Mouse (Mus musculus) liver, embryonic 16.5 days (tissue): Measurements from ENCODE around the gene Matn1. TPM values are rescaled to one million over a fixed set of nuclear protein-coding genes. Genes with fewer than 3 reads are reported as not detected.

Experiments used
- ATAC-seq: fragments of 200-750 bp; cut with Nextera tagmentation; 2 replicates; pipeline ENCODE4 v1.8.0; 2017; ENCODE audit warnings: low read depth, mild to moderate bottlenecking, moderate number of reproducible peaks, moderate library complexity
- H3K27ac ChIP-seq: fragments of 300-500 bp; sonication (generic); 2 replicates; pipeline ENCODE4 v1.5.1; 2014; ENCODE audit warnings: mild to moderate bottlenecking, low read length
- H3K27me3 ChIP-seq: fragments of 300-500 bp; sonication (generic); 2 replicates; pipeline ENCODE4 v1.6.1; 2014; ENCODE audit warnings: low read depth, low read length, mixed read lengths; ENCODE audit not compliant: control insufficient read depth, insufficient read depth
- H3K36me3 ChIP-seq: fragments of 300-500 bp; sonication (generic); 2 replicates; pipeline ENCODE4 v1.6.1; 2014; ENCODE audit warnings: mild to moderate bottlenecking; ENCODE audit not compliant: control insufficient read depth, insufficient read depth
- H3K4me1 ChIP-seq: fragments of 300-500 bp; sonication (generic); 2 replicates; pipeline ENCODE4 v1.6.1; 2014; ENCODE audit warnings: low read depth, low read length, mixed read lengths; ENCODE audit not compliant: control insufficient read depth
- H3K4me2 ChIP-seq: fragments of 300-500 bp; sonication (generic); 2 replicates; pipeline ENCODE4 v1.6.1; 2014; ENCODE audit warnings: low read depth, low read length, mixed read lengths
- H3K4me3 ChIP-seq: fragments of 300-500 bp; sonication (generic); 2 replicates; pipeline ENCODE4 v1.5.1; 2014; ENCODE audit warnings: low read depth, mild to moderate bottlenecking, low read length
- H3K9ac ChIP-seq: fragments of 300-500 bp; sonication (generic); 2 replicates; pipeline ENCODE4 v1.6.1; 2014; ENCODE audit warnings: low read depth, low read length
- H3K9me3 ChIP-seq: fragments of 300-500 bp; sonication (generic); replicated peaks from 2 replicates; pipeline ENCODE4 v1.6.1; 2016; ENCODE audit warnings: low read length; ENCODE audit not compliant: control insufficient read depth
- WGBS: fragments of 180-500 bp; shearing (Covaris S2); extraction: QIAGEN DNeasy Blood & Tissue Kit; methylation state at CpG from one replicate; pipeline ENCODE4 v1.1.7; 2014; ENCODE audit not compliant: insufficient replicate concordance; 5-methylcytosine and 5-hydroxymethylcytosine counted together
- polyA plus RNA-seq: library from polyadenylated mRNA; unstranded; fragments of >200 nt; fragmentation: Nextera tagmentation; extraction: Ambion mirVana; gene quantifications from 2 replicates; pipeline ENCODE4 v1.2.1, GENCODE M21; 2015

Matn1 gene
- polyA plus RNA-seq, 1 experiment from 2014 or later, result 0.04 TPM

DNA sequence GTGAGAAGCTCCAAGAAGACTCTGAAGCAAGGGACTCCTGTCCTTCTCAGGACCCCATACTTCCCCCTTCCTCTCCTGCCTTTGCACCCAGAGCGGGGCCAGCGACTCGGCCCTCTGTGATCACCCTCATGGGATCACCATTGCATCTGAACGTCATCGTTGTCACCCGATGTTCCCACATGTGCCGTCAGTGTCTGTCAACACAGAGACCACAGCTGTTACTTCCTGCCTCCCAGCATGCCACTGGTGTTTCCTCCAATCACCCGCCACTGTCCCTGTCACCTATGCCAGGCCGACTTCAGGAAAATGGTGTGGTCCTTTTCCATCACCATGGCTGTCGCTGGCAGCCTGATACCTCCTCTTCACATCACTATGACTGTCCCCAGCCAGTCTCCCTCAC, 22.2 kb upstream of the Matn1 start:
- Histone ChIP-seq H3K36me3 (no peaks in the 10 kb centered on the region), H3K27me3 (no peaks in the 10 kb centered on the region), H3K4me1 (peaks cover 3% of the 10 kb centered on the region; the same call in 1 of the 2 replicates), H3K4me3 (no peak overlapping the region), H3K9ac (no peak overlapping the region), H3K4me2 (no peak overlapping the region), H3K9me3 (no peaks in the 10 kb centered on the region), H3K27ac (no peak overlapping the region)
- no peak for ATAC-seq
- 41% methylated on average over 10 of the region's 10 CpGs for WGBS

DNA sequence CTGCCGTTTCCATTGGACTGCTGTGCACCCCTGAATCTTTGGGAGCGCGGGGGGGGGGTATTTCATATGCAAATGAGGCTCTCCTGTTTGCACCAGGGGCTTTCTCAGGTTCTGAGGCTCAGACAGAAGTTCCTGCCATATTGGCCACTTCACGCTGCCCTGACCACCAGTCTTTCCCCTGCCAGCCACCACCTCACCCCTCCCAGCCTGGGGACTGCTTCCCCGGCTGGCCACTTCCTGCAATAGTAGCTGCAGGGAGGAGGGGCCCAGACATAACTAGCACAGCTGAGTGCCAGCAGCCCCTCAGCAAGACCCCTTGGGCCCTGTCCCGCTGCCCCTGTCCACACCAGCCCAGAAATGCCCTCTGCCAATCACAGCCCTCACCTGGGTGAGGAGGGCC, 17.9 kb upstream of the Matn1 start:
- peaks cover 1% of the 10 kb centered on the region; the same call in 1 of the 2 replicates for H3K4me1 ChIP-seq
- H3K36me3 ChIP-seq, result no peaks in the 10 kb centered on the region
- ATAC-seq, result no peak

DNA sequence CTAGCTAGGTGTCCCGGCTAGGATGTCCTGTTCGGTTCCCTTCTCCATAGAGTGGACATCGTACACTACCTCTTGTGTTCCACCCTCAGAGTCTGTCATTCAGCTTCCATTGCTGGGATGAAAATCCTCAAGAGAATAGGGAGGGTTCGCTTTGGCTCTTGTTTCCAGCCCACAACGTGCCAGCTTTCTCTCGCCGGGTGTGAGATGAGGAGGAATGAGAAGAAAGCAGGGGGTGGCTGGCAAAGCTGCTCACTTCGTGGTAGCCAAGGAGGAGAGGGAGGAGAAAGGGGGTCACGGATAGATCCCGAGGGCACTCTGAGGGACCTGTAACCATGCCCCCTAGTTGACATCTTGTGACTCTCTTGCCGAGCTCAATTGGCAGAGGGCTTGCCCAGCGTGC, 16.4 kb upstream of the Matn1 start:
- H3K27me3 ChIP-seq, result no peaks in the 10 kb centered on the region
- ATAC-seq, result no peak
- no peaks in the 10 kb centered on the region for H3K36me3 ChIP-seq
- H3K9ac ChIP-seq, result no peak overlapping the region
- H3K9me3 ChIP-seq, result no peaks in the 10 kb centered on the region
- no peaks in the 10 kb centered on the region for H3K4me1 ChIP-seq
- no peak overlapping the region for H3K4me2 ChIP-seq
- WGBS, result 69% methylated on average over 12 of the region's 12 CpGs
- no peak overlapping the region for H3K27ac ChIP-seq
- no peak overlapping the region for H3K4me3 ChIP-seq

More for the DNA sequence above, 17.9 kb upstream of the Matn1 start:
- H3K4me2 ChIP-seq, result no peak overlapping the region
- H3K27ac ChIP-seq, result no peak overlapping the region
- no peaks in the 10 kb centered on the region for H3K9me3 ChIP-seq
- no peaks in the 10 kb centered on the region for H3K27me3 ChIP-seq
- 53% methylated on average over 6 of the region's 6 CpGs for WGBS
- H3K4me3 ChIP-seq, result no peak overlapping the region
- no peak overlapping the region for H3K9ac ChIP-seq

DNA sequence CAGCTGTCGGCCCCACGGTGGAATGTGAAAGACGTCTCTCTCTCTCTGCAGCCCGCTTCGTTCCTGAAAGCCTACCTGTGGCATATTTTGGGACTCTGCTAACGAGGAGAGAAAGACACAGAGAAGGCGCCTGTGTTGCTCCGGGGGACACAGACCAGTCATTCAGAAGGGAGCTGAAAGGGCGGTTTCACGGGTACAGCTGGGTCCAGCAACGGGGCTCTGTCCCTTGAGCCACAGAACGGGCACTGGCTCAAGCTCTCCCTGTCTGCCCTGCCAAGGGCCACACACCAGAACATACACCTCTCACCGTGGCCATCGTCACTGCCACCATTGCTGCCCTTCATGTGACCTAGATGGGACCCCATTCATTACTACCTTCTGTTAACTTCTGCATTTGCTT, 1.5 kb upstream of the Matn1 start:
- Histone ChIP-seq H3K4me1 (no peaks in the 10 kb centered on the region), H3K27me3 (no peaks in the 10 kb centered on the region; the same call in 1 of the 2 replicates), H3K4me2 (no peak overlapping the region), H3K27ac (no peak overlapping the region), H3K4me3 (no peak overlapping the region), H3K9me3 (no peaks in the 10 kb centered on the region), H3K9ac (no peak overlapping the region), H3K36me3 (no peaks in the 10 kb centered on the region)
- no peak for ATAC-seq
- WGBS, result 47% methylated on average over 14 of the region's 14 CpGs

DNA sequence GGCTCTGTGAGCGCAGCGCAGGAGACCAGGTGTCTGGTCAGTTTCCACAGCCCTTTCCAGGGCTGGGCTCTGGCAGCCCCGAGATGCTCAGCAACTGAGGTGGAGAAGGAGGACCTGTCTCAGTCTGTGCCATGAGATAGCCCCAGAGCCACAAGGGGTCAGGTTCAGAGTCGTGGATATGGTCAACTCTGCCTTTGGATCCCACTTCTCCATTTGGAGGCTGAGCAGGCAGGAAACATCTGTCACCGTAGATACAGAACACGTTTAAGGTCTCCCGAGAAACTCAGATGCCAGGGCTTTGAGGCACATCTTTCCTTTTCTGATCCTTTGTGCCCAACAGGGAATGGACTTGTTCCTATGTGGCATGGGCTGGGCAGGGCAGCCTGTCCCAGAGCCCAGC, 594 bp downstream of the Matn1 start:
- H3K27ac ChIP-seq, result no peak overlapping the region
- H3K4me2 ChIP-seq, result no peak overlapping the region
- H3K4me3 ChIP-seq, result no peak overlapping the region
- H3K9me3 ChIP-seq, result no peaks in the 10 kb centered on the region
- ATAC-seq, result no peak
- no peaks in the 10 kb centered on the region for H3K4me1 ChIP-seq
- H3K27me3 ChIP-seq, result no peaks in the 10 kb centered on the region; the same call in 1 of the 2 replicates
- no peak overlapping the region for H3K9ac ChIP-seq
- 35% methylated on average over 7 of the region's 7 CpGs for WGBS
- no peaks in the 10 kb centered on the region for H3K36me3 ChIP-seq

DNA sequence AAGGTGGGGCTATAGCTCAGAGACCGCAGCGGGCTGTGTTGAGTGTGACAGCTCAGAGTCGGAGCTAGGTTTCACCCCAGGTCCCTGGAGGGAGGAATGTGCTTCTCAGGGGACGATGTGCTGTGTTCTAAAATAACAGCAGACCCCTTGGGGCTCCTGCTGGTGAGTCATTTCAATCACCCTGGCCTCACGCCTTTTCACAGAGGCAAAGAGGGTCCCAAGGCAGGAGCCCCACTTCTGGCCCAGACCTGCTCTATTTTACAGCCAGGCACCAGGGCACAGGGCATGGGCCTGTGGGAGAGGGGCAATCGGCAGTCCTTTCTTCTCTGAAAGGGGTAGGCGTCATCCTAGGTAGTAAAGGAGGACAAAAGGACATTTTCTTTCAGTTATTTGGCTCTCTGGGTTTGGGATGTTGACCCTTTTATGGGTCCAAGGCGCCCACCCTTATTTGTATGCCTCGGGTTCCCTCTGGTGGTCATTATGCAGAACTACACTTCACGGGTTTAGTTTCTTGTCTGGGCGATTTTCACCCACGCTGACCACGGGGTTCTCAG, 3.0 kb downstream of the Matn1 start:
- Histone ChIP-seq H3K36me3 (no peaks in the 10 kb centered on the region), H3K9ac (no peak overlapping the region), H3K4me3 (no peak overlapping the region)

DNA sequence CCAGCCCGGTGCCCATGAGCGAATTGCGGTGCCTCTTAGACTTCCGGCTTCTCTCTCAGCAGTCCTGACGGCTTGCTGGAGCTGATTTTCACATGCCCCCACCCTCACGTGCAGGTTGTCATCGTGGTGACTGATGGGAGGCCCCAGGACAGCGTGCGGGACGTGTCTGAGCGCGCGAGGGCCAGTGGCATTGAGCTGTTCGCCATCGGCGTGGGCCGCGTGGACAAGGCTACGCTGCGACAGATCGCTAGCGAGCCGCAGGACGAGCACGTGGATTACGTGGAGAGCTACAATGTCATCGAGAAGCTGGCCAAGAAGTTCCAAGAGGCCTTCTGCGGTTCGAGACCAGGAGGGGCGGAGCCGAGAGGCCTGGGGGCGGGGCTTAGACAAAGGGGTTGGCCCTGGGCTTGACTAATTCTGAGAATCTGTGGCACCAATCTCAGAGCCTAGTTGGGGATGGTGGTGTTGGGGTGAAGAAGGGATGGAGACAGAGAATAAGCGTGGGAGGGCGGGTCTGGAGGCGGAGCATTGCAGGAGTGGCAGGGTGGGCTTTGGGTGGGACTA, 5.7 kb downstream of the Matn1 start:
- H3K27me3 ChIP-seq, result no peaks in the 10 kb centered on the region; the same call in 1 of the 2 replicates
- no peak overlapping the region for H3K4me2 ChIP-seq
- WGBS, result 70% methylated on average over 35 of the region's 35 CpGs
- H3K4me3 ChIP-seq, result no peak overlapping the region
- H3K9me3 ChIP-seq, result no peaks in the 10 kb centered on the region
- H3K36me3 ChIP-seq, result no peaks in the 10 kb centered on the region
- no peak overlapping the region for H3K9ac ChIP-seq
- no peaks in the 10 kb centered on the region for H3K4me1 ChIP-seq
- H3K27ac ChIP-seq, result no peak overlapping the region
- no peak for ATAC-seq

More for the DNA sequence above, 3.0 kb downstream of the Matn1 start:
- WGBS, result 22% methylated on average over 13 of the region's 13 CpGs
- no peaks in the 10 kb centered on the region; the same call in 1 of the 2 replicates for H3K27me3 ChIP-seq
- ATAC-seq, result no peak
- H3K4me1 ChIP-seq, result no peaks in the 10 kb centered on the region
- no peaks in the 10 kb centered on the region for H3K9me3 ChIP-seq
- H3K4me2 ChIP-seq, result no peak overlapping the region
- H3K27ac ChIP-seq, result no peak overlapping the region

DNA sequence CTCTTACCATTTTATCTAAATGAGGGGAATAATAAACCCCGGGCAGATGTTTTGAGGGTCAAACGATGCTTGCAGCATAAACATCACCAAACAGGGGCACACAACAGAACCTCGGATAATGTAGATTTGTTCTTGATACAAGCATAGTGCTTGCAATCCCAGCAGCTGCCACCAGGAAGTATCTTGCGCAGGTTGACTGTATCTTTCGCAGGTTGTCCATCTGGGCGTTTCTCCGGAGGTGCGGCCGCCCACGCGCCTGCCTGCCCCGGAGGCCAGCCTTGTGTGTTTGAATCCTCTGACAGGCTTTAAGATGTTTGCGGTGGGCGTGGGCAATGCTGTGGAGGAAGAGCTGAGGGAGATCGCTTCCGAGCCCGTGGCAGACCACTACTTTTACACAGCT, 8.3 kb downstream of the Matn1 start:
- no peak overlapping the region for H3K4me3 ChIP-seq
- no peak overlapping the region for H3K9ac ChIP-seq
- H3K27ac ChIP-seq, result no peak overlapping the region
- no peaks in the 10 kb centered on the region for H3K9me3 ChIP-seq
- no peaks in the 10 kb centered on the region for H3K27me3 ChIP-seq
- 29% methylated on average over 17 of the region's 17 CpGs for WGBS
- no peaks in the 10 kb centered on the region for H3K4me1 ChIP-seq
- ATAC-seq, result no peak
- no peak overlapping the region for H3K4me2 ChIP-seq
- H3K36me3 ChIP-seq, result no peaks in the 10 kb centered on the region

DNA sequence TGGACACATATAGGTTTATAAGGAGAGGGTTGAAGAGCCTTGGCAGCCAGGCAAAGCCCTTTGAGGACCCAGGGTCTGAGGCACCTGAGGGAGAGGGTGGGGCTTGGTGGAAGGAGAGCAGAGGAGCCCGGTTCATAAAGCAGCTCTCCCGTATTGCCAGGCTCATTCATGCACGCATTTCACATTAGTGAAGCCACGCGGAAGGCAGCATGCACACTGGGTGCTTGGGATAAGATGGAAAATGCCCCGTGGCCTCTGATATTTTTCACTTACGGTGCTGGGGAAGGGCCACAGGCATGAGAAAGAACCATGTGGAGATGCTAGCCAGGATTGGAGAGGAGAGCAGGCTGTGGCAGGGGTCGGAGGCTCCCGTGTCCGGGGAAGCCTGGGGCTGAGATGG, 13.0 kb downstream of the Matn1 start:
- Histone ChIP-seq H3K27me3 (no peaks in the 10 kb centered on the region), H3K9me3 (no peaks in the 10 kb centered on the region), H3K27ac (no peak overlapping the region), H3K4me3 (no peak overlapping the region), H3K4me2 (no peak overlapping the region), H3K9ac (no peak overlapping the region), H3K36me3 (no peaks in the 10 kb centered on the region), H3K4me1 (no peaks in the 10 kb centered on the region)
- ATAC-seq, result no peak
- WGBS, result 76% methylated on average over 10 of the region's 10 CpGs
